In the genomic region with DNA sequence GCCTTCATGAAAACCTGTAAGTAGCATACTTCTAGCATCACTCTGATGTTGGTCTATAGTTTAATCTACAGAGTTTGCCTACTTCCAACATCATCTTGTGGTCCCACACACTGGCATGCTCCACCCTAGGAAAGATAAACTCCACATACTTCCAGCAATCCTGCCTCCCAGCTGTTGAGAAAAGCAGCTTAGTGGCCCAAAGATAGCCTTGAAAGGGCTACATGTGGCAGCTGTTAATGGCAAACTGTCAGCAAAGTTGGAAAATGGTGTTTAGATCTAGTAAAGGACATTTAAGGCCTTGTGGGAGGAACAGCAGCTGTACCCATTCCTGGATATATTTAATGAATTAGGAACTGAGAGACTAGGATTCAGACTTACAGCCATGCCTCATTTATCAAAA, we compare ENCODE assay signal across 17 mouse cellular contexts.
"Had no signal": no experiment of that assay in that cellular context is flagged by ENCODE, and none has a peak within 500 bp of the region (broad histone marks: within the 10 kb centered on the region; RNA-seq: fewer than 3 reads in every experiment).

No protein-coding gene starts in this region.

- H3K4me3 ChIP-seq: neural tube, embryonic 12.5 days; neural tube, embryonic 13.5 days; neural tube, embryonic 15.5 days; stomach, embryonic 15.5 days had no signal

- H3K9ac ChIP-seq: neural tube, embryonic 12.5 days; neural tube, embryonic 13.5 days; neural tube, embryonic 15.5 days; stomach, embryonic 15.5 days had no signal

- H3K4me1 ChIP-seq: stomach, embryonic 15.5 days had no signal

- H3K4me2 ChIP-seq: neural tube, embryonic 12.5 days; neural tube, embryonic 13.5 days; neural tube, embryonic 15.5 days; stomach, embryonic 15.5 days had no signal

- H3K9me3 ChIP-seq: neural tube, embryonic 12.5 days; neural tube, embryonic 13.5 days; neural tube, embryonic 15.5 days; stomach, embryonic 15.5 days had no signal

- H3K27me3 ChIP-seq: neural tube, embryonic 12.5 days; neural tube, embryonic 13.5 days; neural tube, embryonic 15.5 days; stomach, embryonic 15.5 days had no signal

- DNase-seq: retina, postnatal 1 day; right cerebral cortex, adult 18-20 months; right cerebral cortex, postnatal 14 days; right cerebral cortex, postnatal 25 days; right cerebral cortex, postnatal 4 days; spleen, adult 18-20 months; thymus, adult 18-20 months; thymus, adult 2 months; thymus, postnatal 14 days; thymus, postnatal 25 days; thymus, postnatal 36 days; thymus, postnatal 4 days had no signal

- H3K36me3 ChIP-seq: neural tube, embryonic 12.5 days; neural tube, embryonic 13.5 days; neural tube, embryonic 15.5 days; stomach, embryonic 15.5 days had no signal

- H3K27ac ChIP-seq: neural tube, embryonic 12.5 days; neural tube, embryonic 13.5 days; neural tube, embryonic 15.5 days; stomach, embryonic 15.5 days; stomach, postnatal 0 days had no signal
